Mouse (Mus musculus) midbrain, embryonic 11.5 days (tissue): ENCODE measurements at regions not wholly inside any gene's neighbourhood (a gene's known extent, or its start where the extent isn't known, plus 50 kb on each side); places are given as distances from the start of the nearest gene placed in this dataset.

ENCODE experiments used
- ATAC-seq: fragments of 200-750 bp; cut with Nextera tagmentation; 2 replicates; pipeline ENCODE4 v1.8.0; 2017; ENCODE audit warnings: moderate TSS enrichment, moderate library complexity; ENCODE audit not compliant: low FRiP score
- DNase-seq: peaks from one replicate; pipeline ENCODE4 v3.0.0; 2015; ENCODE audit warnings: low spot score; ENCODE audit errors: missing footprints
- H3K27ac ChIP-seq: fragments of 300-500 bp; sonication (generic); 2 replicates; pipeline ENCODE4 v1.5.1; 2014; ENCODE audit warnings: low read depth, low read length
- H3K27me3 ChIP-seq: fragments of 300-500 bp; sonication (generic); 2 replicates; pipeline ENCODE4 v1.6.1; 2014; ENCODE audit warnings: mild to moderate bottlenecking, low read length, moderate library complexity, mixed read lengths; ENCODE audit not compliant: control insufficient read depth, insufficient read depth
- H3K36me3 ChIP-seq: fragments of 300-500 bp; sonication (generic); 2 replicates; pipeline ENCODE4 v1.6.1; 2014; ENCODE audit warnings: mild to moderate bottlenecking, low read length, moderate library complexity, mixed read lengths; ENCODE audit not compliant: control insufficient read depth, insufficient read depth
- H3K4me1 ChIP-seq: fragments of 300-500 bp; sonication (generic); 2 replicates; pipeline ENCODE4 v1.6.1; 2014; ENCODE audit warnings: low read length; ENCODE audit not compliant: control insufficient read depth, insufficient read depth
- H3K4me2 ChIP-seq: fragments of 300-500 bp; sonication (generic); 2 replicates; pipeline ENCODE4 v1.6.1; 2014; ENCODE audit warnings: mild to moderate bottlenecking, moderate library complexity
- H3K4me3 ChIP-seq: fragments of 300-500 bp; sonication (generic); 2 replicates; pipeline ENCODE4 v1.5.1; 2014; ENCODE audit warnings: low read depth, low read length
- H3K9ac ChIP-seq: fragments of 300-500 bp; sonication (generic); 2 replicates; pipeline ENCODE4 v1.6.1; 2014; ENCODE audit warnings: low read length
- H3K9me3 ChIP-seq: fragments of 300-500 bp; sonication (generic); 2 replicates; pipeline ENCODE4 v1.6.1; 2016; ENCODE audit warnings: low read length; ENCODE audit not compliant: control insufficient read depth
- WGBS: fragments of 180-500 bp; shearing (Covaris S2); extraction: QIAGEN DNeasy Blood & Tissue Kit; methylation state at CpG from one replicate; pipeline ENCODE4 v1.1.7; 2014; 5-methylcytosine and 5-hydroxymethylcytosine counted together

GRCm38 (mm10) chr10:56782265-56782664 is 405.1 kb downstream of the Gja1 start:
- WGBS: 75% methylated on average over 2 of the region's 2 CpGs
- no peak for ATAC-seq
- no peak overlapping the region for H3K4me3 ChIP-seq
- H3K4me2 ChIP-seq: no peak overlapping the region
- no peaks in the 10 kb centered on the region for H3K27me3 ChIP-seq
- no peaks in the 10 kb centered on the region for H3K4me1 ChIP-seq
- H3K27ac ChIP-seq: no peak overlapping the region
- no peak overlapping the region for H3K9ac ChIP-seq
- no peaks in the 10 kb centered on the region for H3K9me3 ChIP-seq
- H3K36me3 ChIP-seq: no peaks in the 10 kb centered on the region
- DNase-seq: no peak

- Histone ChIP-seq H3K4me3 (no peak overlapping the region), H3K36me3 (no peaks in the 10 kb centered on the region), H3K27ac (no peak overlapping the region), H3K4me2 (no peak overlapping the region), H3K4me1 (no peaks in the 10 kb centered on the region), H3K9ac (no peak overlapping the region), H3K9me3 (no peaks in the 10 kb centered on the region), H3K27me3 (no peaks in the 10 kb centered on the region)
- 87% methylated on average over 4 of the region's 4 CpGs for WGBS
- ATAC-seq: no peak
- DNase-seq: no peak
These were observed 406.8 kb downstream of the Gja1 start for GRCm38 (mm10) chr10:56783941-56784340.

GRCm38 (mm10) chr10:56788081-56788480 is 411.0 kb downstream of the Gja1 start:
- Histone ChIP-seq H3K9ac (no peak overlapping the region), H3K4me2 (no peak overlapping the region), H3K27ac (no peak overlapping the region), H3K4me3 (no peak overlapping the region), H3K4me1 (no peaks in the 10 kb centered on the region), H3K36me3 (no peaks in the 10 kb centered on the region), H3K9me3 (no peaks in the 10 kb centered on the region), H3K27me3 (no peaks in the 10 kb centered on the region)
- no peak for DNase-seq
- 73% methylated on average over 4 of the region's 4 CpGs for WGBS
- no peak for ATAC-seq

DNA sequence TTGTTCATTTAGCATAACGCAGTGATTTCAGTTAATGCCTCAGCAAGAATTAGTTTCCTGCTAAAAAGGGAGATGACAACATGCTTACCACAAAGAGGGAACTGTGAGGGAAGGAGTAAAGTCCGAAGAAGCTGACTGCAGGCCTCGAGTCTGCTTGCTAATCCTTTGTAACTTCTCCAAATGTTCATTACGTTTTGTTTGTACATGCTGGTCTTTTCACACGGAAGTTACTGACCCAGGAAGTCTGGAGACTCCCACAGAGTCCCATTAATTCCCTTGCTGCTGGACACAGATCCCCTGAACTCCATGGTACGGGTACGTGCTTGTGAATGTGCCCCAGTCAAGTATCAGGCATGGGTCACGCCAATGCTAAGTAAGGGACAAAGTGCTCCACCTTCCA is 415.9 kb downstream of the Gja1 start:
- DNase-seq: peak; percentile 82
- WGBS: 22% methylated on average over 8 of the region's 8 CpGs
- H3K4me2 ChIP-seq: no peak overlapping the region
- no peaks in the 10 kb centered on the region for H3K9me3 ChIP-seq
- no peak overlapping the region for H3K4me3 ChIP-seq
- no peaks in the 10 kb centered on the region for H3K27me3 ChIP-seq
- no peak overlapping the region for H3K27ac ChIP-seq
- no peak overlapping the region for H3K9ac ChIP-seq
- no peaks in the 10 kb centered on the region; the same call in 1 of the 2 replicates for H3K4me1 ChIP-seq
- ATAC-seq: no peak
- H3K36me3 ChIP-seq: no peaks in the 10 kb centered on the region

DNA sequence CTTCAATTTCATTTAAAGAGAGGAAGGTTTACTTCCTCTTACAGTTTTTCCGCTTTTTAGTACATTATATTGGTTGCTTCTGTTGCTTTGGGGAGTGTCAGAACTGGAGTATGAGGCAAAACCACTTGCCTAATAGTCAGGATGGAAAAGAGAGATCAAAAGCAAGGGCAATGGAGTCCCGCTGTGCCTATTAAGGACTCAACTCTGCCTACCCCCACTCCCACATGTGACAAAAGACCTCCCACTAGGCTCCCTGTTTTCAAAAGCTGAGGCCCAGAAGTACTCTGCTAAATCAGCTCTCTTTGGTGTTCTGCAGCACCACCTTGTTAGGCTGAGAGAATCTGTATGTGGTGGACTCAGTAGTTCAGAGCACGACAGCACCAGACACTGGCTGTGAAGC is 418.3 kb downstream of the Gja1 start:
- DNase-seq (peak; percentile 83), ATAC-seq (peak; percentile 22; the same call in 1 of the 2 replicates)
- no peaks in the 10 kb centered on the region for H3K36me3 ChIP-seq
- H3K4me1 ChIP-seq: no peaks in the 10 kb centered on the region; the same call in 1 of the 2 replicates
- H3K27me3 ChIP-seq: no peaks in the 10 kb centered on the region
- no peaks in the 10 kb centered on the region for H3K9me3 ChIP-seq
- H3K27ac ChIP-seq: no peak overlapping the region
- H3K4me3 ChIP-seq: no peak overlapping the region
- H3K4me2 ChIP-seq: no peak overlapping the region
- no peak overlapping the region for H3K9ac ChIP-seq
- 26% methylated on average over 3 of the region's 3 CpGs for WGBS

DNA sequence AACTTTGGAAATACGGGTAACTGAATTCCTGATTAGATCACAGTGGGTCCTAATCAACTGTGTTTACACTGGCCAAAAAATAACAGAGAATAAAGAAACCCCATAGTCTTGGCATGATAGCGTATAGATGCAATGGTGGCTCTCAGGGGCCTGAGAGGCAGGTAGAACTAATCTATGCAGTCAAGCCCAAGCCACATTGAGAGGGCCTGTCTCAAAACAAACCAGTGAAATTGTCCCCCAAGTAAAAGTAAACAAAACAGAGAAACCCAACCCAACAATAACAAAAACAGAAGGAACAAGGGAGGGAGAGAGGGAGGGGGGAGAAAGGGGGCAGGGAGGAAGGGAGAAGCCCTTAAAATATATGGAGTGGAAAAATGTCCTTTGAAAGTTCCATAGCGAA is 422.2 kb downstream of the Gja1 start:
- no peak overlapping the region for H3K4me2 ChIP-seq
- no peak overlapping the region for H3K9ac ChIP-seq
- DNase-seq (no peak), ATAC-seq (no peak)
- no peaks in the 10 kb centered on the region for H3K27me3 ChIP-seq
- H3K36me3 ChIP-seq: no peaks in the 10 kb centered on the region
- no peak overlapping the region for H3K27ac ChIP-seq
- H3K4me1 ChIP-seq: no peaks in the 10 kb centered on the region; the same call in 1 of the 2 replicates
- H3K9me3 ChIP-seq: no peaks in the 10 kb centered on the region
- 83% methylated on average over 3 of the region's 3 CpGs for WGBS
- no peak overlapping the region for H3K4me3 ChIP-seq

DNA sequence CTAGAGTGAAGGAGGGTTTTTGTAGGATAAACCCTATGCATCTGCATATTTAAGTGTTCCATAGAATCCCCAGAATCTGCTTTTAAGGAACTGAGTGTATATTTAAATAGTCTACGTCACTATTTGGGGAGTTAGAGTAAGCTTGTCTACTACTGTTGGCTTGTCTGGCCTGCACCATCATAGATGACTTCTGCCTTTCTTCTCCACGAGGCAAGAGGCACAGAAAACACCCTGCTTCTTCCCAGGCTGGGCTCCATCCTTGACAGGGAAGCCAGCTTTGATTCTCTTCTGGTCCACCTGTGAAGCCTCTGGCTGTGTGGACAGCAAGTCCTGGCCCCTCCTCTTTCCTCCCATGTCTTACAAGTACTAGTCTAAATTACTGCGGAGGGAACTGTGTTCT is 422.6 kb downstream of the Gja1 start:
- no peak overlapping the region for H3K4me3 ChIP-seq
- H3K27ac ChIP-seq: no peak overlapping the region
- no peak overlapping the region for H3K4me2 ChIP-seq
- H3K27me3 ChIP-seq: no peaks in the 10 kb centered on the region
- no peak for DNase-seq
- no peak for ATAC-seq
- H3K9me3 ChIP-seq: no peaks in the 10 kb centered on the region
- 73% methylated on average over 3 of the region's 3 CpGs for WGBS
- H3K36me3 ChIP-seq: no peaks in the 10 kb centered on the region
- H3K9ac ChIP-seq: no peak overlapping the region
- H3K4me1 ChIP-seq: no peaks in the 10 kb centered on the region; the same call in 1 of the 2 replicates

DNA sequence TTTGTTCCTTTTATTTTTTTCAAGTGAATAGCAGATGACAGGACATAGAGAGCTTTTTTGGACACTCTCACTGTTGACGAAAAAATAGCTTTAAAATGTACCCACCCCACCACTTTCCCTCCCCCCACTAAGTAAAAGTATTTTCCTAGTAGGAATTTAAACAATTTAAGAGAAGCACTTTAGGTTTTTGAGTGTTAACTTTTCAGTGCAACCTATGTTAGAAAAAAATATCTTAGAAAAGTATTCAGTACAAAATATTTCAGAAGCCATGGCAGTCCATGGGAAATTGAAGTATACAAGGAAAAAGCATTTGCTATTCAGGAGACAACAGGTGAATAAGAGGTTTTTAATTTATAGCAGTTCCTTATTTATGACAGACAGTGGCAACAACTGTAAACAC is 431.9 kb downstream of the Gja1 start:
- no peaks in the 10 kb centered on the region for H3K36me3 ChIP-seq
- H3K27ac ChIP-seq: no peak overlapping the region
- ATAC-seq: no peak
- no peaks in the 10 kb centered on the region for H3K9me3 ChIP-seq
- DNase-seq: no peak
- H3K27me3 ChIP-seq: no peaks in the 10 kb centered on the region
- WGBS: 73% methylated on average over 1 of the region's 1 CpGs
- no peak overlapping the region for H3K4me3 ChIP-seq
- H3K4me2 ChIP-seq: no peak overlapping the region
- no peaks in the 10 kb centered on the region for H3K4me1 ChIP-seq
- H3K9ac ChIP-seq: no peak overlapping the region

- Histone ChIP-seq H3K9ac (no peak overlapping the region), H3K9me3 (no peaks in the 10 kb centered on the region), H3K4me1 (no peaks in the 10 kb centered on the region), H3K4me2 (no peak overlapping the region), H3K36me3 (no peaks in the 10 kb centered on the region), H3K27ac (no peak overlapping the region), H3K4me3 (no peak overlapping the region), H3K27me3 (no peaks in the 10 kb centered on the region)
- ATAC-seq: no peak
- no peak for DNase-seq
- WGBS: 66% methylated on average over 5 of the region's 5 CpGs
These were observed 445.0 kb downstream of the Gja1 start for GRCm38 (mm10) chr10:56822158-56822557.

DNA sequence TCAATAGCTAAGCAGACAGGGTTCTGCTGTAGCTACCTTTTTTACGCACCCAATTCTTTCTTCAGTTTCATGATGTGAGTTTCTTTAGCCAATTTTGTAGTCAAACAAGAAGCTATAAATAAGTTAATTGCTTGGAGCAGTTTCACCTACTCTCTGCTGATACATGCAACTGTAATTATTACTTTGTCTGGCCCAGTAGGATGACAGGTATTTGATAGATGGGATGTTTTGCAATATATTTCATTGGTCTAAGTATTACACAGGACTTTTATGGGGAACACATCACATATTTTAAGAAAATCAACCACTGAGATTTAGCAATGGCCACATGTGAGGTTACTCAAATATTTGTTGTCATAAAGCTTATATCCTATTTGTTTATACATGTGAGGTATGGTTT is 454.2 kb downstream of the Gja1 start:
- Histone ChIP-seq H3K36me3 (no peaks in the 10 kb centered on the region), H3K4me3 (no peak overlapping the region), H3K9ac (no peak overlapping the region), H3K9me3 (no peaks in the 10 kb centered on the region), H3K4me2 (no peak overlapping the region), H3K4me1 (no peaks in the 10 kb centered on the region), H3K27me3 (no peaks in the 10 kb centered on the region), H3K27ac (no peak overlapping the region)
- DNase-seq (peak; percentile 54), ATAC-seq (no peak)
- WGBS: 98% methylated on average over 1 of the region's 1 CpGs
